Mouse (Mus musculus): ENCODE measurements around the gene Plekhm2. TPM values are rescaled to one million over a fixed set of nuclear protein-coding genes. Genes with fewer than 3 reads are reported as not detected.

Gene Plekhm2
- polyA plus RNA-seq, 1 experiment from 2014 or later: 74.2 TPM

DNA sequence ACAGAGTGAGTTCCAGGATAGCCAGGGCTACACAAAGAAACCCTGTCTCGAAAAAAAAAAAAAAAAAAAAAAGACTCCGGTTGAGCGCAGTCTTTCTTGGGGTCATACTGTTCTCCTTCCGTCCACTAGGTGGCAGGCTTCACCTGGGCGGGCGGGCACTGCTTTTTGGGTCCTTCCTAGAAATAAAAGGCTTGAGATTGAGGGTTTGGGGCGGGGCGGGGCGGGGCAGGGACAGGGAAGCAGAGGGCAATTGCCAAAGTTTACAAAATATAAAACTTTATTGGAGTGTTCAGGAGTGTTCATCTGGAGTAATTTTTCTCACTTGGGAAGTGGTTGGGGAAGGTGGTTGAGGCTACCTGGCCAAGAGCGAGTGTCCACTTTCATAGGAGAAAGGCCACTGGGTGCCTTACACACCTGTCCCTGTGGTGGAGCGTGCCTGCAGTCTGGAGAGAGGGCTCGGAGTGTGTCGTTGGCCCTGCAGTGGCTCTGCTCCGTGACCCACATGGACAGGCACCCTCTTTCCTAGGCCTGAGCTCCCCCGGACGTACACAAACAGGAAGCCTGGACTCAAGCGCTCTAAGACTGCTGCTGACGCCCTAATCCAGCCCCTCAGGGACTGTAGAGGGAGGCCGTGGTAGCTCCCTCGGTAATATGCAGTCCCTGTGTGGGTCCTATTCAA is 46.0 kb downstream of the Plekhm2 start, which contains the start of gene Tmem82:
Gene Tmem82 (minus strand): TSS at position 69 of the 679 bp plus-strand sequence.
- no peaks in the 10 kb centered on the region for H3K36me3 ChIP-seq (ENCODE audit: inconsistent target)
- WGBS (ENCODE audit: missing documents): 24% methylated on average over 11 of the region's 20 CpGs
- H3K4me3 ChIP-seq (ENCODE audit: inconsistent target): peak within 1 kb of the TSS; percentile 34
- H3K27ac ChIP-seq: peak within 1 kb of the TSS; percentile 25
- no peaks in the 10 kb centered on the region for H3K79me2 ChIP-seq (ENCODE audit: inconsistent target)

DNA sequence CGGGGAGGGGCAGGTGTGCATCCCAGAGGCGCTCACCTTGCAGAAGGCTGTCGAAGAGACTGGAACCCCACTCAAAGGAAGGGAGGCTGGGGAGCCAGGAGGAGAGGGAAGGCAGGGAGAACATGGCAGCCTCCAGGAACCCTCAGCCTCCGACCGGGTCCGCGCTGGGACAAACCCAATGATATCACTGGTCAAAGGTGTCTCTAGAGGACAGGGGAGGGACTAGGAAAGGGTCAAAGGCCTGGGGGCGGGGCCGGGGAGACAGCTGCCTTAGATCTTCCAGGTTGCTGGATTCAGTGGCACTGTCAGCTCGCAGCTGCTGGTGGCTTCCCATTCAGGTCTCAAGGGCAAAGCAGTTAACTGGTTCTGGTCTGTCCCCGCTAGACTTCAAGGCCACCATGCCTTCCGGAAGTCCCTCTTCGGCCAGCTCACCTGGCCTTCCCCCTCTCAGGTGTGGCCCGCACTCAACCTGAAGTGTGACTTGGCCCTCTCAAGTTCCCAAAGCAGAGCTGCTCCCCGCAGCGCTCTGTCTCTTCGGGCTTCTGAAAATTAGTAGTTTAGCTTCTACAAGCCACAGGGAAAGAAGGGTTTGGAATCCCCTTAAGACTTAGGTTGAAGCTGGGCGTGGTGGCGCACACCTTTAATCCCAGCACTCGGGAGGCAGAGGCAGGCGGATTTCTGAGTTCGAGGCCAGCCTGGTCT is 46.7 kb downstream of the Plekhm2 start:
- WGBS (ENCODE audit: missing documents): 12% methylated on average over 17 of the region's 22 CpGs
- H3K36me3 ChIP-seq (ENCODE audit: inconsistent target): no peaks in the 10 kb centered on the region
- H3K79me2 ChIP-seq (ENCODE audit: inconsistent target): no peaks in the 10 kb centered on the region
- H3K4me3 ChIP-seq (ENCODE audit: inconsistent target): peak overlapping the region; percentile 34
- H3K27ac ChIP-seq: peak overlapping the region; percentile 12; the same call in 1 of the 2 replicates

DNA sequence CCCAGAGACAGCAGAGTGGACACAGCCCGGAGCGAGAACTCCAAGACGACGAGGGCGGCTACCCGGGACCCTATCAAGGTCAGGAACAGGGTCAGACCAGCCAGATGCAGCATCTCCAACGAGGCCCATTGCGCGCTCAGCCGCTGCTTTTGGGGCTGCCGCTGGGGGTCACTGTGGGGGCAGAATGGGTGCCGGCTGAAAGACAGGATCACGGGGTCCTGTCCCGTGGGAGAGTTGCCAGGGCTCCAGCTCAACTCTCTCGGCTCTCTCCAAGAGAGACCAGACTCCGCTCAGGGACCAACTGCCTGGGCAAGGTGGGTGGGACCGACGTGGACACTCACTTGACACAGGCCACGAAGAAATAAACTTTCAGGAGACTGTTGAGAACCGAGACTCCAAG is 47.4 kb downstream of the Plekhm2 start:
- no peaks in the 10 kb centered on the region for H3K36me3 ChIP-seq (ENCODE audit: inconsistent target)
- H3K4me3 ChIP-seq (ENCODE audit: inconsistent target): peak overlapping the region; percentile 34
- peak overlapping the region; percentile 2; the same call in 1 of the 2 replicates for H3K27ac ChIP-seq
- WGBS (ENCODE audit: missing documents): 8% methylated on average over 20 of the region's 20 CpGs
- no peaks in the 10 kb centered on the region for H3K79me2 ChIP-seq (ENCODE audit: inconsistent target)

DNA sequence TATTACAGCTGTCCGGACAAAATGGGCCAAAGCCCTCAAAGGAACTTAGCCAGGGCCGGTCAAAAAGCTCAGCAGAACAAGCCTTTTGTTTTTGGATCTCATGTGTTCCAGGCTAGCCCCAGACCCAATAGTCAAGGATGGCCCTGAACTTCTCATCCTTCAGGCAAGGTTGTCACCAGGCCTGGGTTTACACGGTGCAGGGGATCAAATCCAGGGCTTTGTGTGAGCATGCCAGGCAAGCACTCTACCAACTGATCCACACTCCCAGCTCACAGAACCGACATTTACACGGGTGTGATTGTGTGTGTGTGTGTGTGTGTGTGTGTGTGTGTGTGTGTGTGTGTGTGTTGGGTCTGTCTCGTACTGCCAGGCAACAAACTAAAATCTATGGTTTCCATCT is 47.9 kb downstream of the Plekhm2 start:
- Histone ChIP-seq H3K36me3 (ENCODE audit: inconsistent target) (no peaks in the 10 kb centered on the region), H3K27ac (no peak overlapping the region), H3K4me3 (ENCODE audit: inconsistent target) (no peak overlapping the region), H3K79me2 (ENCODE audit: inconsistent target) (no peaks in the 10 kb centered on the region)
- WGBS (ENCODE audit: missing documents): 84% methylated on average over 6 of the region's 6 CpGs

DNA sequence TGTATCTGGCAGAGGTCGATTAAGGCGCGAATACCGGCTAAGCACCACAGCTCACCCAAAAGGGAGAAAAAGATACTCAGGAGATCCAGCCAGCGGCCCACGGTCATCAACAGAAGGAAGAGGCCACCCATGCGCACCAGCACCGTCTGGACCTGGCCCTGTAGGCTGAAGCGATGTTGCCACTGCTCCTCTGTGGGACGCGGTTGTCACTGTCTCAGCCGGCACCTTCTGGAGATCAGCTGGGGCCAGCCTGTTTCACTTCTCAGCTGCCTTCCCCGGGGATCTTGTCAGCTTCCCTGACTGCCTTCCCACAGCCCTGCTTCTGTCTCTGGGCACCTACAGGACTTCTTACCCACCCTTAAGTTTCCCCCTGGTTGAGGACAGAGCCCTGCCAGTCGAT is 49.8 kb downstream of the Plekhm2 start:
- 89% methylated on average over 13 of the region's 14 CpGs for WGBS (ENCODE audit: missing documents)
- H3K27ac ChIP-seq: no peak overlapping the region
- no peak overlapping the region for H3K4me3 ChIP-seq (ENCODE audit: inconsistent target)
- no peaks in the 10 kb centered on the region for H3K36me3 ChIP-seq (ENCODE audit: inconsistent target)
- no peaks in the 10 kb centered on the region for H3K79me2 ChIP-seq (ENCODE audit: inconsistent target)

DNA sequence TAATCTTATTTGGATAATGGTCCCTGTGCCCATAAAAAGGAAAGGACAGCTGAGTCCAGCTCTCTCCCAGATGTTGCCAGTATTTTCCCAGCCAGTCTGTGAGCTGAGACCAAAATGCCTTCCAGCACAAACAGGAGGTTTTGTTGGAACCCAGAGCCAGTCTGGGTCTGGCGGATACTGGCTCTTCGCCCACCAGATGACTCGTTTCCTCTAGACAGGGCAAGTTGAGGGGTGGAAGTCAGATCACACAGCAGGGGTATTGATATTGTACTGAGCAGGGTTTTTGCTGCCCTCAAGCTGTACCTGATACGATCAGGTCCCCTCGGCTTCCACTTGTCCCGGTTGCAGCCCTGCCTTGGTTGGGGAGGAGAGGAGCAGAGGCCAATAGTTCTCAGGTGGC is 55.2 kb downstream of the Plekhm2 start:
- Histone ChIP-seq H3K79me2 (ENCODE audit: inconsistent target) (peaks cover 13% of the 10 kb centered on the region), H3K36me3 (ENCODE audit: inconsistent target) (no peaks in the 10 kb centered on the region), H3K27ac (no peak overlapping the region), H3K4me3 (ENCODE audit: inconsistent target) (no peak overlapping the region)
- 79% methylated on average over 6 of the region's 6 CpGs for WGBS (ENCODE audit: missing documents)

DNA sequence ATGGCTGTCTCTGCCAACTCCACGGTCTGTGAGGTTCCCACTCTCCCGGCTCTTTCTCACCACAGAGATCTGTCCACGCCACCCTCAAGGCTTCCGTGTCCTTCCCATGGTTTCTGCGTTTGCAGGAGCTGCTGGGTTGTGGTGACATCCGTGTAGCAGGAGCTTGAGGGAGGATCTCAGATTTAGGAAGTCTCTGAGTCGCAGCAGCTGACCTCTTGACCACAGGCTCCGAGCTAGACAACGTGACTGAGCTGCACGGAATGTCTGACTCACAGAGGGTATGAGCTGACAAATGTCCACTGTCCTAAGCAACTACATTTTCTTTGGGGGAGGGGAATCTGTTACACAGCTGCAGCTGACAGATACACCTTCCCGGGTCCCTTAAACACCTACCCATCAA is 58.8 kb downstream of the Plekhm2 start, which contains the start of gene Fblim1:
Gene Fblim1 (minus strand): TSS at position 236 of the 400 bp plus-strand sequence.
- peaks cover 50% of the 10 kb centered on the region for H3K79me2 ChIP-seq (ENCODE audit: inconsistent target)
- H3K4me3 ChIP-seq (ENCODE audit: inconsistent target): peak within 1 kb of the TSS; percentile 83
- 20% methylated on average over 10 of the region's 11 CpGs for WGBS (ENCODE audit: missing documents)
- peak within 1 kb of the TSS; percentile 99 for H3K27ac ChIP-seq
- peaks cover 18% of the 10 kb centered on the region; the same call in 1 of the 2 replicates for H3K36me3 ChIP-seq (ENCODE audit: inconsistent target)

DNA sequence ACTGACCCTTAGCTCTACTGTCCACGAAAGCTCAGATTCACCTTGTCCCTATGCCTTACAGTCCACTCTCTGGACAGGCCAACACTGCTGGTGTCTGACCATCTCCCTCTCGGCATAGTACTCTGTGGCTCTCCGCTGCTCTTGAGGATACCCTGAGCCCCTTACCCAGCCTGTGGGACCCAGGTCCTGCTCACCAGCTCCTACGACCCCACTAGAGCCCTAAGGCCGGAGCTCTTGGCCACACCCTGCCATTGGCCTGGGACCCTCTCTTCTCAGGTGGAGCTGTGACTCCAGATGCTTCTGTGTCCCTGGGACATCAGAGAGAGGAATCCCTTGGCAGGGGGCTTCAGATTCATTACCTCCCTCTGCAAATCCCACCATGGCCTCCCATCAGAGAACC is 59.3 kb downstream of the Plekhm2 start:
- peaks cover 54% of the 10 kb centered on the region for H3K79me2 ChIP-seq (ENCODE audit: inconsistent target)
- H3K4me3 ChIP-seq (ENCODE audit: inconsistent target): peak overlapping the region; percentile 83
- WGBS (ENCODE audit: missing documents): 77% methylated on average over 5 of the region's 5 CpGs
- H3K36me3 ChIP-seq (ENCODE audit: inconsistent target): peaks cover 18% of the 10 kb centered on the region; the same call in 1 of the 2 replicates
- H3K27ac ChIP-seq: peak overlapping the region; percentile 99

DNA sequence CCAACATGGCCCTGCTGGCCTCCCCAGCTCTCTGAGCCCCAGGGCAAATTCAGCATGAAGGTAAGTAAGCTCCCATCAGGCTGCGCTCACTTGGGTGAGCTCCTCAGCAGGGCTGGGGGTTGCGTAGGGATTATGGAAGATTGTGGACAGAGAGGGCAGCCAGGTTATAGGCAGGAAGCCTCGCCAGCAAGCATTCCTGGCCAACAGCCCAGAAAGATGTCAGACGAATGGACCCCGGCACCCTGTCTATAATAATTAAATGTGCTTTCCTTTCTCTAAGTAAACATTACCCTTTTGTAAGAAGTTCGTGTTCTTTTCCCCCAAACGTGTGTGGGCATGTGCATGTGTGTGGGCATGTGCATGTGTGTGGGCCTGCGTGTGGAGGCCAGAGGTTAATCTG is 60.2 kb downstream of the Plekhm2 start:
- H3K4me3 ChIP-seq (ENCODE audit: inconsistent target): peak overlapping the region; percentile 83

DNA sequence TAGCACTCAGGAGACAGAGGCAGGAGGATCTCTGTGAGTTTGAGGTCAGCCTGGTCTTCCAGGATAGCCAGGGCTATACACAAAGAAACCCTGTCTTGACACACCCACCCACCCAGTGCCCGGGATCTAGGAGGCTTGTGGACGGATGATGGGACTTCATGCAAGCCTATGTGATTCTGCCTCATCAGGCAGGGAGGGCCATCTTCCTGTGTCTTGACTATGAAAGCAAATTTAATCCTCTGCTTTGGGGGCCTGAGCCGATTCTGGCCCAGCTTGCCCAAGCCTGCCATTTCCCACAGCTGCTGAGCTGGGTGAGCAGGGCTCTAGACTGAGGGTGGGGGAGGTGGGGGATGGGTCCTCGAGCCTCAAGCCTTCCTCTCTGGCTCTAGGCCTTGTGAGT is 60.8 kb downstream of the Plekhm2 start:
- Histone ChIP-seq H3K27ac (peak overlapping the region; percentile 99), H3K36me3 (ENCODE audit: inconsistent target) (peaks cover 18% of the 10 kb centered on the region; the same call in 1 of the 2 replicates), H3K79me2 (ENCODE audit: inconsistent target) (peaks cover 67% of the 10 kb centered on the region), H3K4me3 (ENCODE audit: inconsistent target) (no peak overlapping the region; the same call in 1 of the 2 replicates)
- 88% methylated on average over 4 of the region's 4 CpGs for WGBS (ENCODE audit: missing documents)

More for the DNA sequence above, 60.2 kb downstream of the Plekhm2 start:
- H3K79me2 ChIP-seq (ENCODE audit: inconsistent target): peaks cover 61% of the 10 kb centered on the region
- 88% methylated on average over 8 of the region's 8 CpGs for WGBS (ENCODE audit: missing documents)
- H3K36me3 ChIP-seq (ENCODE audit: inconsistent target): peaks cover 18% of the 10 kb centered on the region; the same call in 1 of the 2 replicates
- peak overlapping the region; percentile 99 for H3K27ac ChIP-seq

DNA sequence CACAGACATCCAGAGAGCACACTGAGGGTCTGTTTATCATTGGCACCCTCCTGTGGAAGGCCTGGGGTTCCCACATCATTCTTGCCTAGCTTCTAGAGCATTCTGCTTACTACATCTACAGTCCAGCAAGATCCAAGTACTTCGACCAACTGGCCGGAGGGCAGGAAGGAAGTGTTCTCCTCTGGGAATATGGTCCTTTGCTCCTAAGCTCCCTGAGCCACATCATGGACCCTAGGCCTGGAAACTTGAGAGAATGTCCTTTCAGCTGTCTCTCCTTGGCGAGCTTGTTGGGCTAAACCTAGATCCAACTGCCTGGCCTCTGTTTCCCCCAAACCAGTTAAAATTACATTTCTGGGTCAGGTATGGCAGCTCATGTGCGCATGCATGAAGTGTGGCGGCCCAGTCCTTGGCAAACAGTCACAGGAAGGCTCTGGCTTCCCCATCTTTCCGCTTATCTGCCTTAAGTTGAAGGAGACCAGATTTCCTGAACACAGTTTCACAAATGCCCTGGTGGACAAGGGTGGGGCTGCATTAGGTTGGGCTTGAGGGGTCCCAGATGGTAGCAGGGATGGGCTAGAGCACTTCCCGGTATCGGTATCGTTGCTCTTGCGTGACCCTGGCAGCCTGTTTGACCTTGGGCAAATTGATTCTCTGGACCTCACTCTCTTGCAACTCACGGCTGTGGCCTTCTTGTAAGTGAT is 62.0 kb downstream of the Plekhm2 start:
- peaks cover 18% of the 10 kb centered on the region; the same call in 1 of the 2 replicates for H3K36me3 ChIP-seq (ENCODE audit: inconsistent target)
- H3K79me2 ChIP-seq (ENCODE audit: inconsistent target): peaks cover 79% of the 10 kb centered on the region
- no peak overlapping the region for H3K27ac ChIP-seq
- 71% methylated on average over 11 of the region's 11 CpGs for WGBS (ENCODE audit: missing documents)
- H3K4me3 ChIP-seq (ENCODE audit: inconsistent target): no peak overlapping the region

DNA sequence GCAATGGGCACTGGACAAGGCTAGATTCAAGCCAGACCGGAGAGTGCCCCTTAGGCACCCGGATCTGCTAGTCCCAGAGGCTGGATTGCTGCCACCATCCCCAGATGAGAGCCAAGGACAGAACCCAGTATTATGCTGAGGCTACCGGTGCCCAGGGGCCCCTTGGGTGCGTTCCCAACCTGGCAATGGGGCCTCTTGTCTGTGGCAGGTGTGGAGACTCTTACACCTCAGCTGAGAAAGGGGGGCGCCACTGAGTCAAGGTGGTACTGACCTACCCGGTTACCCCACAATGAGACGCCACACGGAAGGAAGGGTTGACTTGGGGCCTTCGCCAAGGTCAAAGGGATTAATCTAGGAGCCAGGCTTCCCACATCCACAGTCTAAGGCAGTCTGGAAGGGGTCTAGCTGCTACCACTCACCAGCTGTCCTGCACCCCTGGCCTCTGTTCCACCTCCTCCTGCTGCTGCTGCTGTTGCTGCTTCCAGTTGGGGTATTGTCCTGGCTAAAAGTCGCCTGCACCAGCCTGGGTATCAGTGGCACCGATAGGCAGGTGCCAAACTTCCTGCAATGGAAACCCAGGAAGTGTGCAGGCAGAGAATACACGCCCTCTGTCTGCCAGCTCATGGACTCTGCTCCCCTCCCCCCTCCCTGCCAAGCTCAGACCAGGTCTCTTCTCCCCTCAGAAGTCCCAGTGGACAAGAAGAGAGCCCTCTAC is 63.4 kb downstream of the Plekhm2 start:
- peaks cover 28% of the 10 kb centered on the region; the same call in 1 of the 2 replicates for H3K36me3 ChIP-seq (ENCODE audit: inconsistent target)
- H3K79me2 ChIP-seq (ENCODE audit: inconsistent target): peaks cover 93% of the 10 kb centered on the region
- no peak overlapping the region for H3K27ac ChIP-seq
- 87% methylated on average over 12 of the region's 12 CpGs for WGBS (ENCODE audit: missing documents)
- H3K4me3 ChIP-seq (ENCODE audit: inconsistent target): no peak overlapping the region

DNA sequence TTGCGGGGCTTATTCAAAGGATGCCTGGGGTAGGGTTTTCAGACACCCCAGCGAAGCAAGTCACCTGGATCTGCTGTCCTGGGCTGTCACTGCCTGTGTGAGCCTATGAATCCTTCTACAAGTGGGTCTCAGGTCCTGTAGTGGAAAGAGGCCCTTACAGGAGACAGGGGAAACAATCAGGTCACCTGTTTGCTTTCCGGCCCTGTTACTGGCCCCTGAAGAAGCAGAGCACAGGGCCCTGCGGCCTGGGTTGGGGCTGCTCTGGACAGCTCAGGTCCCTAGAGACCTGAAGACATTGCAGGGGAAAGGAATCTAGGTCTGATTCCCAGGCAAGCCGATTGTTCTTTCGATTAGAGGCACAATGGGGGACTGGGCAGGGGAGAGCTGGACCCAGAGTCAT is 64.3 kb downstream of the Plekhm2 start:
- 88% methylated on average over 6 of the region's 6 CpGs for WGBS (ENCODE audit: missing documents)
- H3K79me2 ChIP-seq (ENCODE audit: inconsistent target): peaks cover 89% of the 10 kb centered on the region
- H3K4me3 ChIP-seq (ENCODE audit: inconsistent target): no peak overlapping the region
- peaks cover 36% of the 10 kb centered on the region; the same call in 1 of the 2 replicates for H3K36me3 ChIP-seq (ENCODE audit: inconsistent target)
- no peak overlapping the region for H3K27ac ChIP-seq

Measured in macrophage (primary cell).